Mouse (Mus musculus) forebrain, embryonic 11.5 days (tissue): ENCODE measurements at regions not wholly inside any gene's neighbourhood (a gene's known extent, or its start where the extent isn't known, plus 50 kb on each side); places are given as distances from the start of the nearest gene placed in this dataset.

Source experiments
- ATAC-seq: fragments of 200-750 bp; cut with Nextera tagmentation; replicated peaks from 2 replicates; pipeline ENCODE4 v1.8.0; 2017; ENCODE audit warnings: moderate TSS enrichment; ENCODE audit not compliant: low FRiP score
- DNase-seq: peaks from one replicate; pipeline ENCODE4 v3.0.0-alpha.2; 2017; ENCODE audit warnings: low spot score
- H3K27ac ChIP-seq: fragments of 300-500 bp; sonication (generic); 2 replicates; pipeline ENCODE4 v1.5.1; 2014; ENCODE audit warnings: low read depth, low read length
- H3K27me3 ChIP-seq: fragments of 300-500 bp; sonication (generic); 2 replicates; pipeline ENCODE4 v1.6.1; 2014; ENCODE audit warnings: mild to moderate bottlenecking, low read length, mixed read lengths; ENCODE audit not compliant: control insufficient read depth, insufficient read depth
- H3K36me3 ChIP-seq: fragments of 300-500 bp; sonication (generic); 2 replicates; pipeline ENCODE4 v1.6.1; 2014; ENCODE audit warnings: mild to moderate bottlenecking, low read length, moderate library complexity, mixed read lengths; ENCODE audit not compliant: control insufficient read depth, insufficient read depth
- H3K4me1 ChIP-seq: fragments of 300-500 bp; sonication (generic); replicated peaks from 2 replicates; pipeline ENCODE4 v1.6.1; 2014; ENCODE audit warnings: low read length, mixed read lengths; ENCODE audit not compliant: control insufficient read depth, insufficient read depth
- H3K4me2 ChIP-seq: fragments of 300-500 bp; sonication (generic); 2 replicates; pipeline ENCODE4 v1.6.1; 2014; ENCODE audit warnings: low read depth, mild to moderate bottlenecking, low read length, moderate library complexity, mixed read lengths; ENCODE audit not compliant: severe bottlenecking
- H3K4me3 ChIP-seq: fragments of 300-500 bp; sonication (generic); 2 replicates; pipeline ENCODE4 v1.5.1; 2014; ENCODE audit warnings: low read depth, low read length
- H3K9ac ChIP-seq: fragments of 300-500 bp; sonication (generic); 2 replicates; pipeline ENCODE4 v1.6.1; 2014; ENCODE audit warnings: low read length
- H3K9me3 ChIP-seq: fragments of 300-500 bp; sonication (generic); 2 replicates; pipeline ENCODE4 v1.6.1; 2016; ENCODE audit warnings: low read length, mixed read lengths; ENCODE audit not compliant: control insufficient read depth
- WGBS: fragments of 180-500 bp; shearing (Covaris S2); extraction: QIAGEN DNeasy Blood & Tissue Kit; methylation state at CpG from one replicate; pipeline ENCODE4 v1.1.7; 2014; 5-methylcytosine and 5-hydroxymethylcytosine counted together

DNA sequence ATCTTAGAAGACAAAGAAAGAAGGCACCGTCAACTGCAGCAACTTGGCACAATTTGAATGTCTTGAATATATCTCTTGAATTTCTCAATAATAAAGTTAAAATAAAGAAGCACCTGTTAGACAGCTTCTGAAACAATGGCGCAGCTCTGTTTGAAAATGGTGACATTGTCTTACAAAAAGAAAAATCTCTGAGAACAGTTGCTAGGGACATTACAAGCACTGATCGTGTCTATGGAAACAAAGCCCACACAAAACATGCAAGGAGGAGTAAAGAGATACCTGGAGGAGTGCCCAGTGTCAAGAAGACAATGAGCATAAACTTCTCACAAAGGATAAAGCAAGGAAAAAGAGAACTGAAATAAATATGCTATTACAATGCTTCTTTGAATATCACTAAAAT, 841.2 kb upstream of the Adgrl3 start:
- Histone ChIP-seq H3K36me3 (no peaks in the 10 kb centered on the region), H3K4me2 (no peak overlapping the region), H3K27me3 (no peaks in the 10 kb centered on the region), H3K27ac (no peak overlapping the region), H3K9ac (no peak overlapping the region), H3K9me3 (no peaks in the 10 kb centered on the region), H3K4me3 (no peak overlapping the region), H3K4me1 (no peaks in the 10 kb centered on the region)
- WGBS, result 89% methylated on average over 3 of the region's 3 CpGs
- no peak for ATAC-seq
- DNase-seq, result no peak

DNA sequence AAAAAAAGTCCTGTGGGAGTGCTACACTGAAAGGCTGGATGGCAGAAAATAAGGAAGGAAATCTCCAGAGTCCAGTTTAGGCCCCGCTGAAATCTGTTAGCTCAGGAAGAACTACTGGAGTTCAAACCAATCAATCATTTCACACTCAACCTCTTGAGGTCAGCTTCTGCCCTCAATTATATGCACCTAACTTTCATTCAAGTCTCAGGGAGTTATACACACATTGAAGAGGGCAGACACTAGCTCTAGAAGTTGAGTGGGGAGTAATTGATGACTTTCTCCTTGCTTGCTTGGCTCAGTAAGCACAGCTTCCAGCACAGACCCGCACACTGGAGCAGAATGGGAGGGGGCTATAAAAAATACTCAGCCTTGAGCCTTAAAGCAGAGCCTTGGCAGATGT, 839.7 kb upstream of the Adgrl3 start:
- no peak overlapping the region for H3K4me3 ChIP-seq
- H3K9me3 ChIP-seq, result no peaks in the 10 kb centered on the region
- H3K27ac ChIP-seq, result no peak overlapping the region
- no peak for DNase-seq
- H3K27me3 ChIP-seq, result no peaks in the 10 kb centered on the region
- no peaks in the 10 kb centered on the region for H3K36me3 ChIP-seq
- no peak for ATAC-seq
- H3K4me2 ChIP-seq, result no peak overlapping the region
- no peak overlapping the region for H3K9ac ChIP-seq
- no peaks in the 10 kb centered on the region for H3K4me1 ChIP-seq
- WGBS, result 89% methylated on average over 2 of the region's 2 CpGs

DNA sequence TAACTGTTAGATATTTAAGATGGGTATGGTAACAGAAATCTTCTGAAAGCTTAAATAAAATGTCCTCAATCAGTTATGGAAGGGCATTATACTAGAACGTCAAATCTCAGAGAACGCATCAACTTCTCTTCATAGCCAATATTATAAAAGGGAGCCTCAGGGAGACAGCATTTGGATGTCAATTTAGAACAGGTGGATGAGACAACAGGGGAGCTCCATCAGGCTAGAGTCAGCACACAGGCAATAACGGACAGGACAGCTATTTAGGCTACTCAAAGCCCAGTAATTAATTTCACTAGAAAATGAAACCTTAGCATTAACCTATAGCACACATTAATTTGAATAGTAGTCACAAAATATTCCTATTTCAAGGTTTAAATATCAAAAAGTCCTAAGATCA, 827.5 kb upstream of the Adgrl3 start:
- Histone ChIP-seq H3K4me2 (no peak overlapping the region), H3K27ac (no peak overlapping the region), H3K9me3 (no peaks in the 10 kb centered on the region), H3K36me3 (no peaks in the 10 kb centered on the region), H3K4me1 (no peaks in the 10 kb centered on the region), H3K4me3 (no peak overlapping the region), H3K27me3 (no peaks in the 10 kb centered on the region), H3K9ac (no peak overlapping the region)
- no peak for DNase-seq
- 93% methylated on average over 3 of the region's 3 CpGs for WGBS
- no peak for ATAC-seq

DNA sequence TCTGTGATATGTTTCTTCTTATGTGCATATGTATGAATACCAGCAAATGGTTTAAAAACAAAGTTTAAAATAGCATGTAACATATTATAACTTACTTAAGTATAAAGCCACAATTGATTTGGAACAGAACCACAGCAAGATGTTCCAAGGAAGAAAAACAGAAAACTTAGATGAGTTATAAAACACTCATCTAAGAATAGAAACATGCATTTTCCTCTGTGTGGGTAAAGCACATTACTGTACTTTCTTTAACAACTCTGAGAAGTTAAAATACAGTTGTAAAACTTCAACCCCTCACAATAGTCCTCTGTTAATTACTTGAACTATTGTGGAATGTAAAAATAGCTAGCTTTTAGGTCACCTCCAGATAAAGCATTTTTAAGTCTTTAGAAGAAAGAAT, 820.3 kb upstream of the Adgrl3 start:
- DNase-seq (no peak), ATAC-seq (no peak)

DNA sequence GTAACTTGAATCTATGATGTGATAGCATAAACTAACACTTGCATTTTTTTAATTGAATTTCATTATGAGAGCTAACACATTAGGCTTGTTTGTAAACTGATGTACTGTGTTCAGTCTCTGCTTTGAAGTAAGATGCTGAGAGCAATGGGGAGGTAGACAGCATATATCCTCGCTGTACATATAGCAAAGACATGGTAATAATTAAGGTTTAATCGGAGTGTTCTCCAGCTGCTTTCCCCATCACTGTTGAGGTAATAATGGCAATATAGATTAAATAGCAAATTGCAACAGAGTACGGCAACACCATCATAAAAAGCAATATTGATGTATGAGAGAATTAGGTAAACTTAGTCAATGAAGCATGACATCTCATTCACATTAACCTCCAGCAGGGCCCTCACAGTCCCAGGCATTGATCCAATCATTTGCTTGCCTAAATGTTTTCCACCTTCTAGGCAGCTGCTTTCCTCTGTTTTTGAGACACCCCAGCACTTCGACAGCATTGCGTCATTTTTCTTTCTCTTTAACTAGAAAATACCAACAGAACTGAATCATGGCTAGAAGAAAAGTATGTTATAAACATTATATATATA, 771.3 kb upstream of the Adgrl3 start:
- Histone ChIP-seq H3K4me2 (no peak overlapping the region), H3K36me3 (no peaks in the 10 kb centered on the region), H3K9me3 (no peaks in the 10 kb centered on the region), H3K4me1 (no peaks in the 10 kb centered on the region), H3K27ac (no peak overlapping the region), H3K9ac (no peak overlapping the region), H3K27me3 (no peaks in the 10 kb centered on the region), H3K4me3 (no peak overlapping the region)
- WGBS, result 78% methylated on average over 5 of the region's 5 CpGs
- no peak for ATAC-seq
- DNase-seq, result no peak

More for the DNA sequence above, 820.3 kb upstream of the Adgrl3 start:
- H3K4me1 ChIP-seq, result no peaks in the 10 kb centered on the region
- H3K9me3 ChIP-seq, result no peaks in the 10 kb centered on the region
- no peak overlapping the region for H3K27ac ChIP-seq
- no peak overlapping the region for H3K4me2 ChIP-seq
- no peaks in the 10 kb centered on the region for H3K36me3 ChIP-seq
- no peak overlapping the region for H3K9ac ChIP-seq
- no peaks in the 10 kb centered on the region for H3K27me3 ChIP-seq
- no peak overlapping the region for H3K4me3 ChIP-seq

DNA sequence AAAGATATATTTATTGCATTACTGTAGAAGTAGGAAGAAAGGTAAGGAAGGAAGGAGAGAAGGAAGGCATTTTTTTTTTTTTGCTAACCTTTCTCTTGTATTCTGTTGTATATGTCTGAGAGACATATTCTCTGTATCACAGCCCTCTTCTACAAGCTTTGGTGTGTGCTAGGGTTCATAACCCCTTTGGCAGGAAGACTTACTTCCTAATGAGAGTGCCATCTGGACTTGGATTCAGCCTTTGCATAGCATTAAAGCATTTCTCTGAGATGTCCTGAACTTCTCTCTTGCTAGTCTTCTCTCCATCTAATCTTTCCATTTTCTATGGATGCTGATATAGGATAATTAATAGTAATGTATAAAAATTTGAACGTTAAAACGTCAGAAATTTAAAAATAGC, 768.0 kb upstream of the Adgrl3 start:
- no peak overlapping the region for H3K4me3 ChIP-seq
- no peaks in the 10 kb centered on the region for H3K9me3 ChIP-seq
- no peak overlapping the region for H3K27ac ChIP-seq
- no peaks in the 10 kb centered on the region for H3K27me3 ChIP-seq
- WGBS, result 77% methylated on average over 2 of the region's 2 CpGs
- H3K9ac ChIP-seq, result no peak overlapping the region
- no peak for ATAC-seq
- H3K4me1 ChIP-seq, result no peaks in the 10 kb centered on the region
- H3K36me3 ChIP-seq, result no peaks in the 10 kb centered on the region
- DNase-seq, result no peak
- no peak overlapping the region for H3K4me2 ChIP-seq

DNA sequence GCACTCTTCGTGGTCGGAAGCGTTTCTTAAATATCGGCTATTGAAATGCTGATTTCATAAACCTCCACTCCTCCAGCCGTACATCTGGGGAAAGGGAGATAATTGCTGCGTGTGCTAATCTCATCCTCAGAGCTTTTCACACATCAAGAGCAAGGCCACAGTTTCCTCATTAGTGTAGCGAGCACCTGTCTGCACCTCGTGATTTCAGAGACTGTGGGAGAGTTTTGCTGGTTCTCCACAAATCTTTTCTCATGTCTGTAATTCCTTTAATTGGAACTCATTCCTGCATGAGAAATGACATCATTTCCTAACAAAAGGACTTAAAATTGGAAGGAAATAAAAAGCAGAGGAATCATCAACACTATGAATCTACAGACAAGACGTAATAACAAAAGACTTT, 764.9 kb upstream of the Adgrl3 start:
- H3K4me1 ChIP-seq, result no peaks in the 10 kb centered on the region
- ATAC-seq, result peak; percentile 84
- WGBS, result 56% methylated on average over 9 of the region's 9 CpGs

DNA sequence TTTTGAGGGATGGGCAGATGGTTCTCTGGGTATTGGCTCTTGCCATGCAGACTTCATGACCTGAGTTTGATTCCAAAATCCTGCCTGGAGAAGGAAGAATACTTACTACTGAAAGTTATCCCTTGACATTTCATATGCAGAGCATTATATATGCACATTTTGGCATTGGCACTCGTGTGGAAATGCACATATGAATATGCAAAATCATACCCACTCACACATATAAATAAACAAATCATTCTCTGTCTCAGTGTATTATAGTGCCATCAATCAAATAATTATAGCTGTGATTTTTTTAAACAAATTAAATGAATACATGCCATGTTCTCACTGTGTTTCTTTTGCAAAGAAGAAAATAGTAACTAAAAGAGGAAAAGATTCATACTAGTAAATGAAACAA, 745.3 kb upstream of the Adgrl3 start:
- Histone ChIP-seq H3K36me3 (no peaks in the 10 kb centered on the region), H3K4me3 (no peak overlapping the region), H3K4me2 (no peak overlapping the region), H3K27me3 (no peaks in the 10 kb centered on the region), H3K27ac (no peak overlapping the region), H3K9ac (no peak overlapping the region), H3K4me1 (no peaks in the 10 kb centered on the region), H3K9me3 (no peaks in the 10 kb centered on the region)
- ATAC-seq (no peak), DNase-seq (no peak)
- 59% methylated on average over 1 of the region's 1 CpGs for WGBS

More for the DNA sequence above, 764.9 kb upstream of the Adgrl3 start:
- DNase-seq, result no peak
- no peak overlapping the region for H3K4me2 ChIP-seq
- no peak overlapping the region for H3K27ac ChIP-seq
- no peaks in the 10 kb centered on the region for H3K27me3 ChIP-seq
- H3K9me3 ChIP-seq, result no peaks in the 10 kb centered on the region
- H3K4me3 ChIP-seq, result no peak overlapping the region
- no peaks in the 10 kb centered on the region for H3K36me3 ChIP-seq
- no peak overlapping the region for H3K9ac ChIP-seq

DNA sequence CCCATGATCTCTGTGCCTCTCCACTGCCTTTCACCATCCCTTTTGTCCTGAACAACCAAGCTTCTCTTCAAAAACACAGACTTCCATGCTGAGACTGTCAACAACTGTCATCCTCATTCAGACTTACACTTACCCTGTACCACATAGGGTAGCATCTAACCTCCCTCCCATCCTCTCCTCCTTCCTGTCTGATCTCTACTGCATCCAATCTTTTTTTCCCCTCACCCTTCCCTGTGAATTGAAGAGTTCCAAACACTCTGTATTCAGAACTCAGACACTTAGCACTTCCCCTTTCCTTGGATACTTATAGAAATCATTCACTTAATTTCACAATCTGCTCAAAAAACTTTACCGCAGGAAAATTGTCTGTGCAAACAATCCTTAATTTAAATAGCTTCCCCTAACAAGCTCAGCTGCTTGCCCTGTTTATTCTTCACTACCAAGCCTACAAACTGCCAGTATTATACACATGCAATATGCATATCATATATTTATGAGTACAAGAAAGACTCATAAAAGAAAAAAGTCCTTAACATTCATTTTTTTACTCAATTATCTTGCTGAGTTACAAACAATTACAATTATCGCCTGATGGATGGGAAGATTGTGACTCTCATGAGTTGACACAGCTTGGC, 744.6 kb upstream of the Adgrl3 start:
- 88% methylated on average over 2 of the region's 2 CpGs for WGBS
- H3K27me3 ChIP-seq, result no peaks in the 10 kb centered on the region
- no peaks in the 10 kb centered on the region for H3K4me1 ChIP-seq
- no peak overlapping the region for H3K4me2 ChIP-seq
- no peak for DNase-seq
- H3K9ac ChIP-seq, result no peak overlapping the region
- no peak for ATAC-seq
- no peak overlapping the region for H3K4me3 ChIP-seq
- no peak overlapping the region for H3K27ac ChIP-seq
- no peaks in the 10 kb centered on the region for H3K9me3 ChIP-seq
- no peaks in the 10 kb centered on the region for H3K36me3 ChIP-seq
